Mouse (Mus musculus): ENCODE measurements around the gene Hdac4. TPM values are rescaled to one million over a fixed set of nuclear protein-coding genes. Genes with fewer than 3 reads are reported as not detected.
A peak's percentile ranks its signal among the peaks of the same experiment; 100 is the strongest.

The Hdac4 gene
- polyA plus RNA-seq, 1 experiment from 2014 or later = 12.5 TPM

DNA sequence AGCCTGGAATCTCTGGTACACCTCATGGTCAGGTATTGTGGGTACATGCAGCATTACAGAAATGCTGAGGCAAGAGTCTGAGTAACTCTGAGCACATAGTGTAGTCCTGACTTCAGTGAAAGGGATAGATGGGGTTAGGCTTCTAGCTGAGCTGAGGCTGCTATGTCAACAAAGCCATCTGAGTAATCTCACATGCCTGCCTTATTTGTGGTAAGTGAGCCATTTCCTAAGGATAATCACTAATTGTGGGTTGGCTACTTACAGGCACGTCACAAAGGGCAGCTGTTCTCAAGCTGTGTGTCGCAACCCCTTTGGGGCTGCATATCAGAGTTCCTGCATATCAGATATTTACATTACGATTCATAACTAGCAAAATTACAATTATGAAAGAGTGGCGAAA lies 239.3 kb downstream of the Hdac4 start:
- no peaks in the 10 kb centered on the region for H3K27me3 ChIP-seq (ENCODE audit: control insufficient read depth, insufficient read depth, low read length)
- 77% methylated on average over 4 of the region's 4 CpGs for WGBS (ENCODE audit: insufficient replicate concordance)
- H3K36me3 ChIP-seq (ENCODE audit: control insufficient read depth, insufficient read depth, low read length) = peaks cover 12% of the 10 kb centered on the region
- ATAC-seq (replicated peaks; ENCODE audit: insufficient number of reproducible peaks, low FRiP score, low TSS enrichment) = no peak
- H3K9me3 ChIP-seq (replicated peaks; ENCODE audit: control insufficient read depth, low read length) = no peaks in the 10 kb centered on the region
- no peak overlapping the region for H3K4me3 ChIP-seq (ENCODE audit: low read depth, low read length)
- no peaks in the 10 kb centered on the region for H3K4me1 ChIP-seq (ENCODE audit: control insufficient read depth, insufficient read depth, low read length)
- no peak overlapping the region for H3K9ac ChIP-seq (ENCODE audit: low read depth, low read length)
- H3K4me2 ChIP-seq = no peak overlapping the region
- H3K27ac ChIP-seq (ENCODE audit: low read depth, low read length) = no peak overlapping the region

GRCm38 (mm10) chr1:91954954-91955353 lies 240.5 kb downstream of the Hdac4 start:
- no peaks in the 10 kb centered on the region for H3K9me3 ChIP-seq (replicated peaks; ENCODE audit: control insufficient read depth, low read length)
- no peak overlapping the region for H3K4me3 ChIP-seq (ENCODE audit: low read depth, low read length)
- H3K36me3 ChIP-seq (ENCODE audit: control insufficient read depth, insufficient read depth, low read length) = peaks cover 15% of the 10 kb centered on the region; the same call in 1 of the 2 replicates
- no peaks in the 10 kb centered on the region for H3K4me1 ChIP-seq (ENCODE audit: control insufficient read depth, insufficient read depth, low read length)
- no peak overlapping the region for H3K27ac ChIP-seq (ENCODE audit: low read depth, low read length)
- 92% methylated on average over 5 of the region's 5 CpGs for WGBS (ENCODE audit: insufficient replicate concordance)
- no peak for ATAC-seq (replicated peaks; ENCODE audit: insufficient number of reproducible peaks, low FRiP score, low TSS enrichment)
- H3K9ac ChIP-seq (ENCODE audit: low read depth, low read length) = no peak overlapping the region
- H3K4me2 ChIP-seq = no peak overlapping the region
- H3K27me3 ChIP-seq (ENCODE audit: control insufficient read depth, insufficient read depth, low read length) = no peaks in the 10 kb centered on the region

DNA sequence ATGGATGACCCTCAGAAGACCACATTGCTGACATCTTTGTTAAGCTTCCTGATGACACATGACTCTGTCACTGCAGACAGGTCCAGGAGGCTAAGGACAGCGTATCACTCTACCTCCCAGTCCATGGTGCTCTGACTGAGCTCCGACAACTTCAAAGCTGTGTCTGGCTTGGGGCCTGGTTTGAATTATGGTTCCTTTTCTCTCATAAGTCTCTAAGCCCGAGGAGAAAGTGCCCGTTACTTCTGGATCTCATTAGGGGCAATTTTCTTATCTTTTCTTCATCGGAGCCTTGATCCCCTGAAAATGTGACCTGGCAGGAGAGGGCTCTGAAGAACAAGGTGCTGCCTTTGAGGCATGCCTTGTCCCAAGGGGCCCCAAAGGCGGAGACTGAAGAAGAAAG lies 242.6 kb downstream of the Hdac4 start:
- 74% methylated on average over 6 of the region's 6 CpGs for WGBS (ENCODE audit: insufficient replicate concordance)
- H3K36me3 ChIP-seq (ENCODE audit: control insufficient read depth, insufficient read depth, low read length) = peaks cover 15% of the 10 kb centered on the region; the same call in 1 of the 2 replicates
- no peak for ATAC-seq (replicated peaks; ENCODE audit: insufficient number of reproducible peaks, low FRiP score, low TSS enrichment)

DNA sequence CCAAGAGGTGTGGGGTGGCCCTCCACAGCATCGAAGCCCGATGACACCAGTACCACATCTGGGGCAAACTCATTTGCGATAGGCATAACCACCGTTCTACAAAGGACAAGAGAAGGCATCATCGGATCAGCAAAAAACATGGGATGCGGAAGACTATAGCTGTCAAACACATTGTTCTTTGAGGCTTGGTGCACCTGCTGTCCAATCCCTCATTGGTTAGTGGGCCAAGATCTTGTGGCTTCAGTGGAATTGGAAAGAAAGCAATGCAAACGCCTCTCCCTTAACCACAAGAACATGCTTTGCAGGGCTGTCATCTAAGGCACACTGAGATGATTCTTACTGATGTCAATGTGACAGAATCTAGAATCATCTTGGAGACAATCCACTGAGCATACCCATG lies 248.1 kb downstream of the Hdac4 start:
- no peaks in the 10 kb centered on the region for H3K4me1 ChIP-seq (ENCODE audit: control insufficient read depth, insufficient read depth, low read length)
- WGBS (ENCODE audit: insufficient replicate concordance) = 95% methylated on average over 7 of the region's 7 CpGs
- H3K27ac ChIP-seq (ENCODE audit: low read depth, low read length) = no peak overlapping the region
- no peak overlapping the region for H3K9ac ChIP-seq (ENCODE audit: low read depth, low read length)
- no peaks in the 10 kb centered on the region for H3K9me3 ChIP-seq (replicated peaks; ENCODE audit: control insufficient read depth, low read length)
- H3K27me3 ChIP-seq (ENCODE audit: control insufficient read depth, insufficient read depth, low read length) = no peaks in the 10 kb centered on the region
- no peak overlapping the region for H3K4me2 ChIP-seq
- peaks cover 5% of the 10 kb centered on the region for H3K36me3 ChIP-seq (ENCODE audit: control insufficient read depth, insufficient read depth, low read length)
- no peak overlapping the region for H3K4me3 ChIP-seq (ENCODE audit: low read depth, low read length)
- no peak for ATAC-seq (replicated peaks; ENCODE audit: insufficient number of reproducible peaks, low FRiP score, low TSS enrichment)

More for the DNA sequence above, 242.6 kb downstream of the Hdac4 start:
- H3K27ac ChIP-seq (ENCODE audit: low read depth, low read length) = no peak overlapping the region
- H3K4me3 ChIP-seq (ENCODE audit: low read depth, low read length) = no peak overlapping the region
- no peaks in the 10 kb centered on the region for H3K9me3 ChIP-seq (replicated peaks; ENCODE audit: control insufficient read depth, low read length)
- H3K4me1 ChIP-seq (ENCODE audit: control insufficient read depth, insufficient read depth, low read length) = no peaks in the 10 kb centered on the region
- H3K9ac ChIP-seq (ENCODE audit: low read depth, low read length) = no peak overlapping the region
- H3K27me3 ChIP-seq (ENCODE audit: control insufficient read depth, insufficient read depth, low read length) = no peaks in the 10 kb centered on the region
- no peak overlapping the region for H3K4me2 ChIP-seq

DNA sequence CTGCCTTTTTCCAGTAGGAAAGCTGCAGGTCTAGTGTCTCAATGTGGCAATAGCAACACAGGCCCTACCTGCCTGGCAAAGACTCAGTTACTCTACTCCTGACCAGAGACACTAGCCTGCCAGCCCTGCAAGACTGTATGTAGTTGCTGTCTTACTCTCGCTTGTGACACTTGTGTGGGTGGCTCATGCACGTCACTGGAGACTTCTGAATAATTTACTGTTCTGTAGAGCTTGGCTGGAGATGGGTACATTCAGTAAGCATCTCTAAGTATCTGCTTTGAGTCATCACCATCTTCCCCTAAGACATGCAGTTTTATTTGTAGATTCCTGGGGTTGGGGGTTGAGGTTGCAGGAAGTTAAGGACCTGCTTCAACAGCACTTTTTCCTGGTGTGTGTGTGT lies 252.9 kb downstream of the Hdac4 start:
- ATAC-seq (replicated peaks; ENCODE audit: insufficient number of reproducible peaks, low FRiP score, low TSS enrichment) = no peak
- Histone ChIP-seq H3K4me1 (ENCODE audit: control insufficient read depth, insufficient read depth, low read length) (no peaks in the 10 kb centered on the region), H3K9ac (ENCODE audit: low read depth, low read length) (no peak overlapping the region), H3K36me3 (ENCODE audit: control insufficient read depth, insufficient read depth, low read length) (peaks cover 5% of the 10 kb centered on the region), H3K4me3 (ENCODE audit: low read depth, low read length) (no peak overlapping the region), H3K4me2 (no peak overlapping the region), H3K27ac (ENCODE audit: low read depth, low read length) (no peak overlapping the region), H3K9me3 (replicated peaks; ENCODE audit: control insufficient read depth, low read length) (no peaks in the 10 kb centered on the region), H3K27me3 (ENCODE audit: control insufficient read depth, insufficient read depth, low read length) (no peaks in the 10 kb centered on the region)
- WGBS (ENCODE audit: insufficient replicate concordance) = 84% methylated on average over 2 of the region's 2 CpGs

- H3K27ac ChIP-seq (ENCODE audit: low read depth, low read length) = no peak overlapping the region
- no peaks in the 10 kb centered on the region for H3K4me1 ChIP-seq (ENCODE audit: control insufficient read depth, insufficient read depth, low read length)
- H3K36me3 ChIP-seq (ENCODE audit: control insufficient read depth, insufficient read depth, low read length) = peaks cover 5% of the 10 kb centered on the region
- WGBS (ENCODE audit: insufficient replicate concordance) = 50% methylated on average over 3 of the region's 3 CpGs
- no peak overlapping the region for H3K4me3 ChIP-seq (ENCODE audit: low read depth, low read length)
- H3K27me3 ChIP-seq (ENCODE audit: control insufficient read depth, insufficient read depth, low read length) = no peaks in the 10 kb centered on the region
- no peaks in the 10 kb centered on the region for H3K9me3 ChIP-seq (replicated peaks; ENCODE audit: control insufficient read depth, low read length)
- no peak overlapping the region for H3K4me2 ChIP-seq
- ATAC-seq (replicated peaks; ENCODE audit: insufficient number of reproducible peaks, low FRiP score, low TSS enrichment) = no peak
- H3K9ac ChIP-seq (ENCODE audit: low read depth, low read length) = no peak overlapping the region
Measured at GRCm38 (mm10) chr1:91942031-91942430, 253.5 kb downstream of the Hdac4 start.

DNA sequence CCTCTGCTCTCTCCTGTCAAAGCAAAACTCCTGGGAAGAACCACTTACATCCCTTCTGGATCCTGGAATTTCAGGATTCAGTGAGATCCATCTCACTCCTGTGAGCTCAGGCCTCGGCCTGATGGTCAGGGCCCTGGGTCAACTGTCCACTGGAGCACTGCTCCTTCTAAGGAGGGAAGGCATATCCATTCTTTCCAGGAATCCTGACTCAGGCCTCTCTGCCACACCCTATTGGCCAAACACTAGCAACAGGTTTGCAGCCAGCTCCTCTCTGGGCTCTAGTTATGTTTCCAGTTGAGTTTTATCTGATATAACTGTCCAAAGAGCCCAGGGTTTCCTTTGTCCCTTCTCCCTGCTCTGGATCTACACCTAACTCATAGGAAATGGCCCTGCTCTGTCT lies 254.4 kb downstream of the Hdac4 start:
- no peak for ATAC-seq (replicated peaks; ENCODE audit: insufficient number of reproducible peaks, low FRiP score, low TSS enrichment)
- H3K9ac ChIP-seq (ENCODE audit: low read depth, low read length) = no peak overlapping the region
- no peak overlapping the region for H3K4me3 ChIP-seq (ENCODE audit: low read depth, low read length)
- no peaks in the 10 kb centered on the region for H3K9me3 ChIP-seq (replicated peaks; ENCODE audit: control insufficient read depth, low read length)
- no peaks in the 10 kb centered on the region for H3K27me3 ChIP-seq (ENCODE audit: control insufficient read depth, insufficient read depth, low read length)
- H3K4me2 ChIP-seq = no peak overlapping the region
- 68% methylated on average over 1 of the region's 1 CpGs for WGBS (ENCODE audit: insufficient replicate concordance)
- H3K27ac ChIP-seq (ENCODE audit: low read depth, low read length) = no peak overlapping the region
- H3K36me3 ChIP-seq (ENCODE audit: control insufficient read depth, insufficient read depth, low read length) = peaks cover 5% of the 10 kb centered on the region
- no peaks in the 10 kb centered on the region for H3K4me1 ChIP-seq (ENCODE audit: control insufficient read depth, insufficient read depth, low read length)

GRCm38 (mm10) chr1:91935171-91935570 lies 260.3 kb downstream of the Hdac4 start:
- Histone ChIP-seq H3K4me3 (ENCODE audit: low read depth, low read length) (no peak overlapping the region), H3K36me3 (ENCODE audit: control insufficient read depth, insufficient read depth, low read length) (peaks cover 2% of the 10 kb centered on the region), H3K9me3 (replicated peaks; ENCODE audit: control insufficient read depth, low read length) (no peaks in the 10 kb centered on the region), H3K4me1 (ENCODE audit: control insufficient read depth, insufficient read depth, low read length) (peaks cover 9% of the 10 kb centered on the region), H3K9ac (ENCODE audit: low read depth, low read length) (0 out of 2 replicates have a peak overlapping the region, but pooled peaks have one; percentile 34), H3K4me2 (no peak overlapping the region), H3K27me3 (ENCODE audit: control insufficient read depth, insufficient read depth, low read length) (no peaks in the 10 kb centered on the region), H3K27ac (ENCODE audit: low read depth, low read length) (peak overlapping the region; percentile 71)
- WGBS (ENCODE audit: insufficient replicate concordance) = 46% methylated on average over 3 of the region's 3 CpGs
- ATAC-seq (replicated peaks; ENCODE audit: insufficient number of reproducible peaks, low FRiP score, low TSS enrichment) = no peak

GRCm38 (mm10) chr1:91933681-91934080 lies 261.8 kb downstream of the Hdac4 start:
- peaks cover 9% of the 10 kb centered on the region for H3K4me1 ChIP-seq (ENCODE audit: control insufficient read depth, insufficient read depth, low read length)
- H3K4me3 ChIP-seq (ENCODE audit: low read depth, low read length) = no peak overlapping the region
- no peaks in the 10 kb centered on the region for H3K27me3 ChIP-seq (ENCODE audit: control insufficient read depth, insufficient read depth, low read length)
- no peaks in the 10 kb centered on the region for H3K9me3 ChIP-seq (replicated peaks; ENCODE audit: control insufficient read depth, low read length)
- H3K27ac ChIP-seq (ENCODE audit: low read depth, low read length) = no peak overlapping the region
- peaks cover 2% of the 10 kb centered on the region for H3K36me3 ChIP-seq (ENCODE audit: control insufficient read depth, insufficient read depth, low read length)
- no peak overlapping the region for H3K4me2 ChIP-seq
- WGBS (ENCODE audit: insufficient replicate concordance) = 81% methylated on average over 8 of the region's 8 CpGs
- no peak overlapping the region for H3K9ac ChIP-seq (ENCODE audit: low read depth, low read length)
- ATAC-seq (replicated peaks; ENCODE audit: insufficient number of reproducible peaks, low FRiP score, low TSS enrichment) = no peak

Measured in heart, embryonic 11.5 days (tissue).